Mouse (Mus musculus): ENCODE measurements at regions not wholly inside any gene's neighbourhood (a gene's known extent, or its start where the extent isn't known, plus 50 kb on each side); places are given as distances from the start of the nearest gene placed in this dataset.

DNA sequence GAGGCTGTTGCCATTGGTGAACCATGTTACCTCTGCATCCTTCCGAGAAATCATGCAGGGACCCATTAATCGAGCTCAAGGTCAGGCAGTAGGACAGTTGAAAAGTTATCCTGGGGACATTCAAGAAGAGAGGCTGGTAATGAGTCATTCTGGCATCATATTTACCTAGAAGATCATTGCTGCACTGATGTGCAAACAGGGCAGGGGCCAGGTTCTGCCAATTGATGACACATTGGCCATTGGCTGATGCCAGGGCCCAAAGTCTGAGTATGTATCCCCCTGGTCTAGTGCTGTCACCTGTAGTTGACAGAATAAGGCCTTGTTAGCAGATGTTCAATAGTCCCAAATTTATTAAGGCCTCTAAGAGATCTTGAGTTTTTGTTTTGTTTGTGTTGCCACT lies 83.6 kb upstream of the Smlr1 start:
- dilution Hi-C loops (cut with MboI; ENCODE audit: extremely low pct_ligation_motif_present, extremely low pct_unique_long_range_greater_than_20kb, low sequenced_read_pairs), result no loop called here
- Histone ChIP-seq H3K27ac (ENCODE audit: insufficient read depth, low read depth) (no peak overlapping the region), H3K4me1 (ENCODE audit: control insufficient read depth in 1 of 2, insufficient read depth in 2 of 2) (no peaks in the 10 kb centered on the region), H3K4me3 (replicated peaks in 1 of 3; ENCODE audit: low read depth in 2 of 3, low read length in 2 of 3, poor library complexity in 1 of 3) (no peak overlapping the region), H3K27me3 (replicated peaks) (no peaks in the 10 kb centered on the region), H3K79me2 (replicated peaks; ENCODE audit: control insufficient read depth, extremely low read depth, insufficient read depth, poor library complexity, severe bottlenecking) (no peaks in the 10 kb centered on the region), H3K9me3 (replicated peaks; ENCODE audit: low read length) (no peaks in the 10 kb centered on the region), H3K36me3 (replicated peaks in 1 of 2; ENCODE audit: control insufficient read depth in 1 of 2, insufficient read depth in 1 of 2, low read length in 1 of 2) (no peaks in the 10 kb centered on the region), H3K9ac (ENCODE audit: insufficient read depth, low read depth) (no peak overlapping the region), H3K4me2 (ENCODE audit: insufficient read depth, low read depth, poor library complexity, severe bottlenecking) (no peak overlapping the region)
- TF ChIP-seq BHLHE40 (IDR thresholded peaks at IDR 0.05; ENCODE audit: low read depth, low read length), result no peak
- no peak for TF ChIP-seq KAT2A (IDR thresholded peaks at IDR 0.05; ENCODE audit: insufficient replicate concordance, low read length)
- TF ChIP-seq MAZ (IDR thresholded peaks at IDR 0.05; ENCODE audit: low read depth, low read length), result no peak
- no peak for TF ChIP-seq UBTF (IDR thresholded peaks at IDR 0.05; ENCODE audit: low read depth, low read length)
- no peak for TF ChIP-seq MXI1 (IDR thresholded peaks at IDR 0.05; ENCODE audit: low read depth, low read length)
- TF ChIP-seq JUND (conservative IDR thresholded peaks at IDR 0.05; ENCODE audit: low read depth, low read length), result no peak
- TF ChIP-seq ZNF384 (IDR thresholded peaks at IDR 0.05; ENCODE audit: low read depth, low read length), result no peak
- in situ Hi-C loops (cut with MboI; ENCODE audit: low pct_ligation_motif_present, low pct_unique_long_range_greater_than_20kb, low sequenced_read_pairs), result no loop called here
- DNase-seq (ENCODE audit: extremely low read depth), result no peak

DNA sequence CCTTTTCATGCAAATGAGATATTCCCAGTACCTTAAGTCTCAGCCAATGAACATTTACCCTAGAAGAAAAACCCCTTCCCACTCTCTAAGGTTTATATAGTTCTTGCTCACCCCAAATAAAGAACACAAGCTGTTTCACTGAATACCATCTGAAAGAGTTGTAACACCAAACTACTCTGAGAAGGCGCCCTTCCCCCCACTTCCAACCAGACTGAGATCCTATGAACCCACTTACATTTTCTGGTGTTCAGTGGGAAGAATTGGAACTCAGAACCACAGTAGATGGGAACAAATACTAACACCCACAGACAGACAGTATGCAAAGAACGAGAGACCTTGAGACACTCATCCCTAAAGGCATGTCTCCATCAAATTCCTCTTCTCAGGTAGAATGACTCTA lies 65.4 kb upstream of the Smlr1 start:
- H3K4me1 ChIP-seq (ENCODE audit: control insufficient read depth in 1 of 2, insufficient read depth in 2 of 2), result peaks cover 3 to 6% of the 10 kb centered on the region in 2 experiments; a peak in 1 of 4 replicates
- H3K36me3 ChIP-seq (replicated peaks in 1 of 2; ENCODE audit: control insufficient read depth in 1 of 2, insufficient read depth in 1 of 2, low read length in 1 of 2), result no peaks in the 10 kb centered on the region
- no peak overlapping the region for H3K9ac ChIP-seq (ENCODE audit: insufficient read depth, low read depth)
- dilution Hi-C loops (cut with MboI; ENCODE audit: extremely low pct_ligation_motif_present, extremely low pct_unique_long_range_greater_than_20kb, low sequenced_read_pairs) (no loop called here), in situ Hi-C loops (cut with MboI; ENCODE audit: low pct_ligation_motif_present, low pct_unique_long_range_greater_than_20kb, low sequenced_read_pairs) (no loop called here)
- no peak overlapping the region for H3K4me2 ChIP-seq (ENCODE audit: insufficient read depth, low read depth, poor library complexity, severe bottlenecking)
- H3K27me3 ChIP-seq (replicated peaks), result no peaks in the 10 kb centered on the region
- no peak for DNase-seq (ENCODE audit: extremely low read depth)
- no peaks in the 10 kb centered on the region for H3K79me2 ChIP-seq (replicated peaks; ENCODE audit: control insufficient read depth, extremely low read depth, insufficient read depth, poor library complexity, severe bottlenecking)
- TF ChIP-seq KAT2A (IDR thresholded peaks at IDR 0.05; ENCODE audit: insufficient replicate concordance, low read length) (no peak), POLR2AphosphoS2 (IDR thresholded peaks at IDR 0.05; ENCODE audit: low read depth, low read length) (no peak), NELFE (IDR thresholded peaks at IDR 0.05; ENCODE audit: low read depth, low read length) (no peak), NRF1 (IDR thresholded peaks at IDR 0.05; ENCODE audit: low read depth, low read length) (no peak), ZMIZ1 (IDR thresholded peaks at IDR 0.05; ENCODE audit: low read depth, low read length) (no peak), TCF12 (IDR thresholded peaks at IDR 0.05; ENCODE audit: low read depth, low read length) (no peak), CHD1 (IDR thresholded peaks at IDR 0.05; ENCODE audit: low read depth, low read length) (no peak), GABPA (IDR thresholded peaks at IDR 0.05; ENCODE audit: insufficient replicate concordance, low read depth, low read length) (no peak), ZNF384 (IDR thresholded peaks at IDR 0.05; ENCODE audit: low read depth, low read length) (no peak), TBP (conservative IDR thresholded peaks at IDR 0.05; ENCODE audit: low read depth, low read length) (no peak), EP300 (IDR thresholded peaks at IDR 0.05; ENCODE audit: low read length) (no peak), ETS1 (conservative IDR thresholded peaks at IDR 0.05; ENCODE audit: low read depth, low read length) (no peak), MAX (IDR thresholded peaks at IDR 0.05; ENCODE audit: low read length) (no peak), MYC (IDR thresholded peaks at IDR 0.05; ENCODE audit: low read depth, low read length) (no peak), JUND (conservative IDR thresholded peaks at IDR 0.05; ENCODE audit: low read depth, low read length) (no peak)
- no peak overlapping the region for H3K4me3 ChIP-seq (replicated peaks in 1 of 3; ENCODE audit: low read depth in 2 of 3, low read length in 2 of 3, poor library complexity in 1 of 3)
- no peak overlapping the region for H3K27ac ChIP-seq (ENCODE audit: insufficient read depth, low read depth)
- H3K9me3 ChIP-seq (replicated peaks; ENCODE audit: low read length), result no peaks in the 10 kb centered on the region
